Mouse (Mus musculus) spleen, adult 2 months (tissue): ENCODE data around the gene Vsig8. TPM values are rescaled to one million over a fixed set of nuclear protein-coding genes. Genes with fewer than 3 reads are reported as not detected.

Experiments used
- DNase-seq, 2 experiments: peaks; one replicate each; pipeline versions ENCODE4 v3.0.0 to v3.0.0-alpha.2; 2012 to 2021; ENCODE audit warnings: low spot score in 2 of 2, low read depth in 1 of 2
- H3K27ac ChIP-seq: fragments of 200-500 bp; 2 replicates; pipeline ENCODE4 v1.5.1; 2012; ENCODE audit warnings: low read length, inconsistent platforms; ENCODE audit not compliant: insufficient read depth
- H3K27me3 ChIP-seq: fragments of 200-500 bp; 2 replicates; pipeline ENCODE4 v1.6.1; 2012; ENCODE audit warnings: mild to moderate bottlenecking, moderate library complexity, low read length, inconsistent platforms; ENCODE audit not compliant: control insufficient read depth, insufficient read depth
- H3K36me3 ChIP-seq: fragments of 200-500 bp; 2 replicates; pipeline ENCODE4 v1.6.1; 2012; ENCODE audit warnings: mild to moderate bottlenecking, low read length, inconsistent platforms; ENCODE audit not compliant: control insufficient read depth, insufficient read depth
- H3K4me1 ChIP-seq: fragments of 200-500 bp; 2 replicates; pipeline ENCODE4 v1.6.1; 2011; ENCODE audit warnings: inconsistent platforms; ENCODE audit not compliant: control insufficient read depth, insufficient read depth, insufficient read length
- H3K4me3 ChIP-seq: fragments of 200-500 bp; 2 replicates; pipeline ENCODE4 v1.5.1; 2011; ENCODE audit warnings: mild to moderate bottlenecking, inconsistent platforms; ENCODE audit not compliant: insufficient read depth, insufficient read length; ENCODE audit errors: extremely low read depth
- CTCF ChIP-seq: fragments of 200-500 bp; IDR thresholded peaks from 2 replicates; pipeline ENCODE4 v1.5.1; 2011; ENCODE audit warnings: mild to moderate bottlenecking, inconsistent platforms; ENCODE audit not compliant: insufficient read depth, insufficient read length, insufficient replicate concordance; ENCODE audit errors: extremely low read depth
- POLR2A ChIP-seq: fragments of 200-500 bp; IDR thresholded peaks from 2 replicates; pipeline ENCODE4 v1.6.1; 2011; ENCODE audit warnings: low read depth, low read length, inconsistent platforms
- WGBS: fragments of 180-500 bp; shearing (Covaris S2); methylation state at CpG from one replicate; pipeline ENCODE4 v1.1.7; 2018; 5-methylcytosine and 5-hydroxymethylcytosine counted together
- polyA plus RNA-seq: library from polyadenylated mRNA; depleted of rRNA; stranded (reverse); fragments of >200 nt; gene quantifications from 2 replicates; pipeline ENCODE4 v1.2.3, GENCODE M21; 2012

Vsig8 gene
- polyA plus RNA-seq, 1 experiment, result 0.09 TPM

DNA sequence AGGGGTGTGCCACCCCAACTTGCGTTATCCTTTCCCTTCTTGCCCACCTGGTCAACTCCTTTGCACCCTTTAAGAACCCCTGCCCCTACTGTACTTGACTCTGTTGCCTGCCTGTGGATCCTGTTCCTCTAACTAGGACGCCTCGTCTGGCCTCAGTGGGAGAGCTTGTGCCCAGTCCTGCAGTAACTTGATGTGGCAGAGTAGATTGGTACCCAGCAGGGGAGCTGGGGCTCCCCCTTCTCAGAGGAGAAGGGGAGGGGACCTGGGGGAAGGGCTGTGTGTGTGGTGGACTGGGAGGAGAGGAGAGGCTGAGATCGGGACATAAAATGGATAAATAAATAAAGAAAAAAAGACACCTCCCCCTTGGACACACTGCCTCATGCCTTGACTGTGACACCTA is 29.3 kb downstream of the Vsig8 start:
- TF ChIP-seq POLR2A (no peak), CTCF (no peak)
- no peaks in the 10 kb centered on the region; the same call in 1 of the 2 replicates for H3K4me1 ChIP-seq
- H3K27me3 ChIP-seq, result no peaks in the 10 kb centered on the region
- no peaks in the 10 kb centered on the region for H3K36me3 ChIP-seq
- H3K27ac ChIP-seq, result no peak overlapping the region
- no peak for DNase-seq
- H3K4me3 ChIP-seq, result no peak overlapping the region
- 82% methylated on average over 4 of the region's 4 CpGs for WGBS

DNA sequence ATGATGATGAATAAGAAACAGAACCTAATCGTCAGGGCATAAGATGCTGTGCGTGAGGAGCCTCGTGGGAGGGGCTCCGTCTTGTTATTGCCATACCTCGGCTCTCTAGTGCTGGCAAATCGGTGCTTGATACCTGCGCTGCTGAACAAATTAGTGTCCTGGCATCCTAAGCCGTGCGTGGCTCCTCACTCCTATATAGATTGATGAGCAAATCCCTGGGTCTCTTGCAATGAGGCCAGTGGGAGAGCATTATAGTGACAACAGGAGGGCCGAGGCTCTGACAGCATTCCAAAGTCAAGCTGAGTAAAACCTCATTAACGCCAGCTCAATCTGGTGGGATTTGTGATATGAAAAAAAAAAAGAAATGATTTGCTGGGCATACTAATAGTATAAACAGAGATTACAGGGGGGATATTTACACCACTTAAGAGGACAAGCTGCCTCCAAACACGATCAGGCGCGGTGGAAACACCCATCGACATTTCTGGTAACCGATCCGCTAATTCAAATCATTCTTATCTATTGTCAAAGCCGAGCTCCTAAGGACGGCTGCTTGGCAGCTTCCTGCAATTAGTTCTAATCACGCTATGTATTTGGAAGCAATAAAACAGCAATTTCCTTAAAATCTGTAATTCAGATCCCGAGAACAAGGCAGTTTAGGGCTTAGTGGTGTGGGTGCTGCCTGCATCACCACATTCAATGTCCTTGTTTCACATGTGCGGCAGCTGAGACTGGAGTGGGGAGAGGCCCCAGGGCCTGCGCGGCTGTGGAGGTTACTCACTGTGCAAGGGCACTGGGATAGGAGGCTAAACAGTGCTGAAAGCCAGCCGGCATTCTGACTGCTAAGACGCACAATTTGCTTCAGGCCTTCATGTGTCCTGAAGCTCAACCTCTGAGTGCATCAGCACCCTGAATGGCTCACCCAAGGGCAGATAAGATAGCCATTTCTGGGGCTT is 30.2 kb downstream of the Vsig8 start:
- TF ChIP-seq CTCF (no peak), POLR2A (no peak)
- no peak overlapping the region for H3K27ac ChIP-seq
- no peaks in the 10 kb centered on the region for H3K27me3 ChIP-seq

DNA sequence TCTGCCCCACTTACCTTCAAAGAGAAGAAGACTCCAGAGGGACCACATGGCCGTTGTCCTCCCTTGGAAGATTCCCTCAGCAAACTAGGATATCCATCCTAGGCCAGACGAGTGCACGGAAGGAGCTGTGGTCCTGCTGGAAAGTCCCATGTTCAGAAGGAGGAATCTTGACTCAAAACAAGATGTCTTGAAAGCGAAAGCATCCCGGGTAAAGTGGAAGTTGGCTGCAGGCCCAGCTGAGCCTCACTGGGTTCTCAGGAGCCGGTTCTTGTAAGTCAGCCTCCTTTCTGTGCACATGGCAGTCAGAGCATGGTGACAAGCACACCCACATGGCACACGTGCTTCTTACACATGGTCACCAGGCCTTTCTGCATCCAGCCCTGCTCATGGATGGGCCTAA is 34.6 kb downstream of the Vsig8 start, which contains the start of gene Slamf8:
Slamf8 (minus strand) TSS at position 184 of the 400 bp plus-strand sequence.
- H3K4me3 ChIP-seq, result no peak within 1 kb of the TSS; the same call in 1 of the 2 replicates
- no peak for TF ChIP-seq POLR2A
- no peak for TF ChIP-seq CTCF
- H3K36me3 ChIP-seq, result no peaks in the 10 kb centered on the region
- peak in 1 of 2 experiments; percentile 25 for DNase-seq
- no peaks in the 10 kb centered on the region; the same call in 1 of the 2 replicates for H3K4me1 ChIP-seq
- no peaks in the 10 kb centered on the region for H3K27me3 ChIP-seq
- 37% methylated on average over 7 of the region's 7 CpGs for WGBS
- peak within 1 kb of the TSS; percentile 39; the same call in 1 of the 2 replicates for H3K27ac ChIP-seq

More for the DNA sequence above, 30.2 kb downstream of the Vsig8 start:
- Histone ChIP-seq H3K36me3 (no peaks in the 10 kb centered on the region), H3K4me3 (no peak overlapping the region), H3K4me1 (no peaks in the 10 kb centered on the region; the same call in 1 of the 2 replicates)
- 86% methylated on average over 26 of the region's 26 CpGs for WGBS
- no peak for DNase-seq

DNA sequence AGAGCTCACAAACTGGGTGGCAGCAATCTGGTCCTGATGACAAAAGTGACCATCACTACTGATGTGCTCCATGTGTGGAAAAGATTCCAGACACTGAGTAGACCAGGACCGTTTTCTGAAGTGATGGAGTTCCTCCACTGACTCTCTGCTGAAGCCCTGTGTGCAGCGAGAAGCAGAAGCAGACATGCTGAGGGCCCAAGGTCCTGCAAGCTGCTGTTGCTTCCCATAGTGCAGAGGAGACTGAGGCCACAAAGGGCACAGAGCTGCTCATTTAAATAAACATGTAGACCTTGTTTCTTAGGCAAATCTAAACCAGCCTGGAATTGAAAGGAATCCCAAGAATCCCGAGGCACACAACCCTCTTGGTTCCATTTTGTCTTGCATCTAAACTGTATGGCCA is 37.6 kb downstream of the Vsig8 start:
- no peaks in the 10 kb centered on the region; the same call in 1 of the 2 replicates for H3K4me1 ChIP-seq
- no peak for TF ChIP-seq POLR2A
- TF ChIP-seq CTCF, result no peak
- H3K4me3 ChIP-seq, result no peak overlapping the region
- no peaks in the 10 kb centered on the region for H3K27me3 ChIP-seq
- no peak overlapping the region for H3K27ac ChIP-seq
- WGBS, result 77% methylated on average over 3 of the region's 3 CpGs
- H3K36me3 ChIP-seq, result no peaks in the 10 kb centered on the region
- DNase-seq, result no peak

DNA sequence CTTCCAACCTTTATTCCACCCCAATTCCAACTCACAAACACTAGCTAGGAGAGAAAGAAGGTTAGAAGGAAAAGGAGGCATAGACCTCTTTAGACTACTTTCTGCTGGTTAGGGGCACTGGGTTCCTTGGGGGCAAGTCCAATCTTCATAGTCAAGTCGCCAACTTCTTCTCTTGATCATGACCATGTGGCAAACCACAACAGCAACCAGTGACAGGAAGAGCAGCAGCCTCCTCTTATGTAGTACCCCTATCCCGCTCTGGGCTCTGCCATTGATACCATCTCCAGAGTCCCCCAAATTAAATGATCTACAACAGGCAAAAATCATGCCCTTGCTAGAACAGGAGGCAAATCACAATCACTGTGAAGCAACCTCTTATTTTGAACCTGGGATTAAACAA is 38.2 kb downstream of the Vsig8 start:
- TF ChIP-seq POLR2A, result no peak
- TF ChIP-seq CTCF, result no peak
- WGBS, result 19% methylated on average over 2 of the region's 2 CpGs
- H3K27ac ChIP-seq, result no peak overlapping the region
- no peak overlapping the region for H3K4me3 ChIP-seq
- DNase-seq, result no peak
- H3K36me3 ChIP-seq, result no peaks in the 10 kb centered on the region
- no peaks in the 10 kb centered on the region for H3K27me3 ChIP-seq
- H3K4me1 ChIP-seq, result no peaks in the 10 kb centered on the region

DNA sequence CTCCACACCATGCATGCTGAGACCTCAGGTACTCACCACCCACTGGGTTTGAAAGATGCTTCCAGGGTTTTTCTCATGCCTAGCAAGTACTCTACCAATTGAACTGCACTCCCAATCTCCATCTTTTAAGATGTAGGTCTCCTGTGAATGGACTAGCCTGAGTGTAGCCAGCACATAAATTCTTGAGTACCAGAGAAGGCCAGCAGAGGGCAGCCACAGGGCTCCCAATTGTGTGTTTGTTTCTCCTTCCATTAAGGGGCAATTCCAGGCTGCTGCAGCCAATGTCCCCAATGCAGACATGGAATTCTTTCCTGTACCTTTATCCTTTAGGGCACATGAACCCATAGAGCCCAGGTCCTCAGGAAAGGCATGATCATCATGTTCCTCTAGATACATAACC is 38.8 kb downstream of the Vsig8 start:
- H3K4me1 ChIP-seq, result no peaks in the 10 kb centered on the region
- TF ChIP-seq CTCF (peak; percentile 18; the same call in 1 of the 2 replicates), POLR2A (no peak)
- no peak overlapping the region for H3K27ac ChIP-seq
- no peaks in the 10 kb centered on the region for H3K36me3 ChIP-seq
- H3K27me3 ChIP-seq, result no peaks in the 10 kb centered on the region
- peak in 1 of 2 experiments; percentile 17 for DNase-seq
- no peak overlapping the region for H3K4me3 ChIP-seq

DNA sequence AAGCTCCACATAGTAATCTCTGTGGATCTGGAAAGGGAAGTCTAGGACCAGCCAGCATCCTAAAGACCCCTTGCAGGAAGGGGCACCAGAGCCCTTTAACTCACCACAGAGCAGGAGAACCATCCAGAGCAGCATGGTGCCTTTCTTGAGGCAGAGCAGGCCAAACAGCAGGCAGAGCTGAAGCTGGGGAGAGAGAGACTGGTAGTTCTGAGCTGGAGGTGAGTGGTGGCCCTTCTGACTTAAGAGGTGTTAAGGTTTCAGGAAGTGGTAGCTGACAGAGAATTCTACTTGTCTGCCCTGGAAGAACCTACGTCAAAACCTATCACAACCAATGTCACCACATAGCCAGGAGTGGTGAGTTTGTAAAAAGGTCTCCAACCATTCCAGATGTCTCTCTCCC is 46.6 kb downstream of the Vsig8 start, which contains the start of gene Fcrl6:
Fcrl6 (minus strand) TSS at position 226 of the 400 bp plus-strand sequence.
- Histone ChIP-seq H3K27ac (no peak within 1 kb of the TSS), H3K4me3 (no peak within 1 kb of the TSS), H3K4me1 (no peaks in the 10 kb centered on the region), H3K27me3 (no peaks in the 10 kb centered on the region), H3K36me3 (no peaks in the 10 kb centered on the region)
- WGBS, result 52% methylated on average over 1 of the region's 1 CpGs
- DNase-seq, result no peak
- TF ChIP-seq CTCF (no peak), POLR2A (no peak)
